8 mouse cellular contexts compared by ENCODE assay signal in the genomic region with DNA sequence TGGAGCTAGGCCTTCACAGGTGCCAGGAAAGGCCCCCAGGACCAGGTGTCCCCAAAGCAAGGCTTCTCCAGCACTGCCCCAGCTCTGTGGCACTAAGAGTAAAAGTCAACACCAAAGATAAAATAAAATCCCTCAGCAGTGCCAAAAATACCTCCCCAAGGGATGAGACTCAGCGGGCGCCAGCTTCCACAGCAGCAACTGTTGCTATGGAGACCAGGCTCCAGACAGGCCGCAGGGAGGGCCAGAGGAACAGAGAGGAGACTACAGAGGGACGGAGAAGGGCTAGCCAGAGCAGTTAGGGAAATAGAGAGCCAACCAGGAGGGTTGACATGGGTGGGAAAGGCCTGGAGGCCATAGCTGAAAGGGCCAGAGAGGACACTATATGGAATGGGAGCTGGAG. TPM values are rescaled to one million over a fixed set of nuclear protein-coding genes. Genes with fewer than 3 reads are reported as not detected.
DNase-seq lines count a peak whose midpoint lies in the region; ATAC-seq and TF ChIP-seq lines count a peak whose summit lies in the region.

No protein-coding gene starts in this region.

- H3K4me3 ChIP-seq in layer of hippocampus, adult 2 months = peak overlapping the region; percentile 20; the same call in 1 of the 2 replicates
- no peak overlapping the region for H3K4me3 ChIP-seq in forebrain, embryonic 12.5 days (replicated peaks)
- H3K4me3 ChIP-seq in heart, embryonic 16.5 days (ENCODE audit: low read length) = no peak overlapping the region
- H3K4me3 ChIP-seq in midbrain, embryonic 10.5 days = peak overlapping the region; percentile 5; the same call in 1 of the 2 replicates
- no peak overlapping the region for H3K4me3 ChIP-seq in stomach, postnatal 0 days (ENCODE audit: low read depth, low read length)

- H3K9ac ChIP-seq in forebrain, embryonic 12.5 days = peak overlapping the region; percentile 21; the same call in 1 of the 2 replicates
- no peak overlapping the region for H3K9ac ChIP-seq in heart, embryonic 16.5 days (ENCODE audit: low read length)
- no peak overlapping the region for H3K9ac ChIP-seq in stomach, postnatal 0 days (ENCODE audit: low read length)

- peaks cover 5% of the 10 kb centered on the region; the same call in 1 of the 2 replicates for H3K36me3 ChIP-seq in forebrain, embryonic 12.5 days (replicated peaks)
- H3K36me3 ChIP-seq in heart, embryonic 16.5 days (ENCODE audit: control insufficient read depth, insufficient read depth) = no peaks in the 10 kb centered on the region
- 0 out of 2 replicates have a peak, but pooled peaks cover 4% of the 10 kb centered on the region for H3K36me3 ChIP-seq in midbrain, embryonic 10.5 days
- H3K36me3 ChIP-seq in stomach, postnatal 0 days (ENCODE audit: control insufficient read depth, insufficient read depth, low read length) = no peaks in the 10 kb centered on the region

- peaks cover 59% of the 10 kb centered on the region for H3K4me1 ChIP-seq in forebrain, embryonic 12.5 days
- peaks cover 40% of the 10 kb centered on the region for H3K4me1 ChIP-seq in heart, embryonic 16.5 days (ENCODE audit: control insufficient read depth, insufficient read depth, low read length)
- H3K4me1 ChIP-seq in midbrain, embryonic 10.5 days = peaks cover 63% of the 10 kb centered on the region
- H3K4me1 ChIP-seq in stomach, postnatal 0 days (replicated peaks; ENCODE audit: control insufficient read depth, insufficient read depth) = peaks cover 9% of the 10 kb centered on the region

- H3K9me3 ChIP-seq in forebrain, embryonic 12.5 days = no peaks in the 10 kb centered on the region
- no peaks in the 10 kb centered on the region for H3K9me3 ChIP-seq in heart, embryonic 16.5 days (replicated peaks; ENCODE audit: control insufficient read depth, low read length)
- H3K9me3 ChIP-seq in midbrain, embryonic 10.5 days (replicated peaks) = no peaks in the 10 kb centered on the region
- H3K9me3 ChIP-seq in stomach, postnatal 0 days (ENCODE audit: control insufficient read depth, low read length) = no peaks in the 10 kb centered on the region

- TF ChIP-seq EP300 in stomach, postnatal 0 days (optimal IDR thresholded peaks at IDR 0.05) = no peak

- no peak for ATAC-seq in forebrain, embryonic 12.5 days (ENCODE audit: low FRiP score)
- ATAC-seq in heart, embryonic 16.5 days (replicated peaks; ENCODE audit: extremely low read depth, insufficient read depth, low FRiP score) = peak; percentile 65
- ATAC-seq in activated CD4-positive, CD25-positive, alpha-beta regulatory T cell, adult 4 months = no peak
- ATAC-seq in CD4-positive, CD25-positive, alpha-beta regulatory T cell, adult 4 months = no peak
- no peak for ATAC-seq in stomach, postnatal 0 days (ENCODE audit: low FRiP score, low TSS enrichment)

- DNase-seq in layer of hippocampus, adult 2 months (ENCODE audit: low spot score in 2 of 2) = peak; percentile 56 to 59
- no peak for DNase-seq in layer of hippocampus, postnatal 25 days (ENCODE audit: extremely low spot score in 1 of 2, low spot score in 1 of 2)
- peak; percentile 62 for DNase-seq in midbrain, embryonic 10.5 days (ENCODE audit: low spot score)
- DNase-seq in stomach, postnatal 0 days (ENCODE audit: low spot score) = no peak

- peak overlapping the region; percentile 79 for H3K27ac ChIP-seq in layer of hippocampus, adult 2 months
- H3K27ac ChIP-seq in forebrain, embryonic 12.5 days = no peak overlapping the region
- H3K27ac ChIP-seq in heart, embryonic 16.5 days (ENCODE audit: low read length) = peak overlapping the region; percentile 69
- H3K27ac ChIP-seq in midbrain, embryonic 10.5 days (replicated peaks) = peak overlapping the region; percentile 82
- no peak overlapping the region for H3K27ac ChIP-seq in stomach, postnatal 0 days (replicated peaks)

- H3K4me2 ChIP-seq in forebrain, embryonic 12.5 days = no peak overlapping the region
- H3K4me2 ChIP-seq in heart, embryonic 16.5 days (ENCODE audit: low read depth, low read length) = peak overlapping the region; percentile 26; the same call in 1 of the 2 replicates
- no peak overlapping the region for H3K4me2 ChIP-seq in stomach, postnatal 0 days (replicated peaks; ENCODE audit: low read depth)

- H3K27me3 ChIP-seq in forebrain, embryonic 12.5 days = no peaks in the 10 kb centered on the region; the same call in 1 of the 2 replicates
- no peaks in the 10 kb centered on the region for H3K27me3 ChIP-seq in heart, embryonic 16.5 days (ENCODE audit: control insufficient read depth, insufficient read depth, low read length)
- H3K27me3 ChIP-seq in midbrain, embryonic 10.5 days (ENCODE audit: low read depth, poor library complexity, severe bottlenecking) = no peaks in the 10 kb centered on the region
- H3K27me3 ChIP-seq in stomach, postnatal 0 days (ENCODE audit: control insufficient read depth, insufficient read depth, low read length) = no peaks in the 10 kb centered on the region

- no peak for TF ChIP-seq CTCF in layer of hippocampus, adult 2 months (conservative IDR thresholded peaks at IDR 0.05)
- TF ChIP-seq CTCF in stomach, postnatal 0 days (IDR thresholded peaks at IDR 0.05; ENCODE audit: low read depth) = no peak

- WGBS in forebrain, embryonic 12.5 days = 9% methylated on average over 4 of the region's 4 CpGs
- WGBS in heart, embryonic 16.5 days = 24% methylated on average over 4 of the region's 4 CpGs
- whole genome bisulfite sequencing in midbrain, embryonic 10.5 days = 6% methylated on average over 4 of the region's 4 CpGs
- WGBS in stomach, postnatal 0 days = 44% methylated on average over 4 of the region's 4 CpGs

RNA-seq across cellular contexts. Expression of a gene that starts 18.0 kb away (rescaled TPM):
- total RNA-seq in layer of hippocampus, adult 2 months (2021) = 100 to 1,000 TPM in 1 of 2 experiments, 10 to 100 TPM in 1; 99.2 to 101 TPM
- 10 to 100 TPM; 88.2 to 98.9 TPM for total RNA-seq in layer of hippocampus, postnatal 25 days (2021)
- 11.4 and 13.7 TPM in 2 replicates for polyA plus RNA-seq in forebrain, embryonic 12.5 days (2016; fragmentation: Nextera tagmentation; extraction: Ambion mirVana)
- polyA plus RNA-seq in heart, embryonic 16.5 days (2015; fragmentation: Nextera tagmentation; extraction: Ambion mirVana) = 1.8 and 1.9 TPM in 2 replicates
- polyA plus RNA-seq in midbrain, embryonic 10.5 days (2016; fragmentation: Nextera tagmentation; extraction: Ambion mirVana) = 4.3 and 6.9 TPM in 2 replicates
- polyA plus RNA-seq in activated CD4-positive, CD25-positive, alpha-beta regulatory T cell, adult 4 months (2017; shearing (Covaris generic)) = not detected
- polyA plus RNA-seq in CD4-positive, CD25-positive, alpha-beta regulatory T cell, adult 4 months (2017; shearing (Covaris generic)) = not detected
- 1.6 and 1.7 TPM in 2 replicates for polyA plus RNA-seq in stomach, postnatal 0 days (2015; fragmentation: Nextera tagmentation; extraction: Ambion mirVana)

RNA-seq across cellular contexts. Expression of a gene that starts 57.4 kb away (rescaled TPM):
- 10 to 100 TPM; 17.9 to 20.3 TPM for total RNA-seq in layer of hippocampus, adult 2 months (2021)
- 10 to 100 TPM; 23.6 to 25.1 TPM for total RNA-seq in layer of hippocampus, postnatal 25 days (2021)
- polyA plus RNA-seq in forebrain, embryonic 12.5 days (2016; fragmentation: Nextera tagmentation; extraction: Ambion mirVana) = 14.3 and 16.9 TPM in 2 replicates
- 78.8 and 84.5 TPM in 2 replicates for polyA plus RNA-seq in heart, embryonic 16.5 days (2015; fragmentation: Nextera tagmentation; extraction: Ambion mirVana)
- 23.1 and 24.3 TPM in 2 replicates for polyA plus RNA-seq in midbrain, embryonic 10.5 days (2016; fragmentation: Nextera tagmentation; extraction: Ambion mirVana)
- 10 to 100 TPM; 30.1 to 36.9 TPM for polyA plus RNA-seq in activated CD4-positive, CD25-positive, alpha-beta regulatory T cell, adult 4 months (2017; shearing (Covaris generic))
- polyA plus RNA-seq in CD4-positive, CD25-positive, alpha-beta regulatory T cell, adult 4 months (2017; shearing (Covaris generic)) = 10 to 100 TPM; 24.5 to 27.4 TPM
- 76.3 and 83.1 TPM in 2 replicates for polyA plus RNA-seq in stomach, postnatal 0 days (2015; fragmentation: Nextera tagmentation; extraction: Ambion mirVana)

Comparison
In these comparisons a context has a peak if more than half of its experiments do, and no peak if none do; other contexts are left out.
1. DNase-seq: peak in layer of hippocampus, adult 2 months (2 of 2) and midbrain, embryonic 10.5 days (single experiment); none in layer of hippocampus, postnatal 25 days (0 of 2) and stomach, postnatal 0 days (single experiment).
2. H3K27ac ChIP-seq: peak in layer of hippocampus, adult 2 months (single experiment), heart, embryonic 16.5 days (single experiment) and midbrain, embryonic 10.5 days (single experiment); none in forebrain, embryonic 12.5 days (single experiment) and stomach, postnatal 0 days (single experiment).
3. H3K4me3 ChIP-seq: peak in layer of hippocampus, adult 2 months (single experiment) and midbrain, embryonic 10.5 days (single experiment); none in forebrain, embryonic 12.5 days (single experiment), heart, embryonic 16.5 days (single experiment) and stomach, postnatal 0 days (single experiment).